Mouse (Mus musculus) ES-Bruce4 (cell line): ENCODE results near the gene Gon4l.

ENCODE experiments used
- CTCF ChIP-seq: IDR thresholded peaks from one replicate; pipeline ENCODE4 v1.8.1; 2011; ENCODE audit warnings: low read depth, low read length
- EP300 ChIP-seq: IDR thresholded peaks from 2 replicates; pipeline ENCODE4 v1.6.1; 2011; ENCODE audit warnings: low read depth, low read length; ENCODE audit not compliant: insufficient read depth

DNA sequence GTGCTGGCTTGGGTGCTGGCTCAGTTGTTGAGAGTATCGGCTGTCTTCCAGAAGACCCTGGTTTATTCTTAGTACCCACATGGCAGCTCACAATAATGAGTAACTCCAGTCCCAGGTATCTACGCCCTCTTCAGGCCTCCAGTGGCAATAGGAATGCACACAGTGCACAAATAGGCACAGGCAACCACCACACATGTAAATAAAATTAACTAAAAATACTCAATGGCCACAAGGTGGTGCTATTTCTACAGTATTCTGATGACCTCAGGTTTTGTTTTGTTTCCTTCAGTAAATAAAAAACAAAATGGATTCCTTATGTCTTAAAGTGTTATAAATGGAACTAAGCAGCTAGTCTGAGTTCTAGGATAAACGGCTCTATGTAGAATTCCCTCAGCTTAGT, 104.7 kb downstream of the Gon4l start:
- TF ChIP-seq CTCF: no peak
- no peak for TF ChIP-seq EP300
